Mouse (Mus musculus) limb, embryonic 14.5 days (tissue): Measurements from ENCODE around the gene Aurka. TPM values are rescaled to one million over a fixed set of nuclear protein-coding genes. Genes with fewer than 3 reads are reported as not detected.
A peak's percentile ranks its signal among the peaks of the same experiment; 100 is the strongest.

Experiments
- ATAC-seq: fragments of 200-750 bp; cut with Nextera tagmentation; 2 replicates; pipeline ENCODE4 v1.8.0; 2017; ENCODE audit warnings: low read depth, moderate number of reproducible peaks, moderate TSS enrichment; ENCODE audit not compliant: low FRiP score
- DNase-seq: peaks from one replicate; pipeline ENCODE4 v3.0.0-alpha.2; 2015; ENCODE audit warnings: low spot score
- H3K27ac ChIP-seq: fragments of 300-500 bp; sonication (generic); replicated peaks from 2 replicates; pipeline ENCODE4 v1.5.1; 2014; ENCODE audit warnings: low read depth, mild to moderate bottlenecking, low read length, moderate library complexity, mixed read lengths
- H3K27me3 ChIP-seq: fragments of 300-500 bp; sonication (generic); 2 replicates; pipeline ENCODE4 v1.6.1; 2014; ENCODE audit warnings: low read length, mixed read lengths; ENCODE audit not compliant: control insufficient read depth, insufficient read depth
- H3K36me3 ChIP-seq: fragments of 300-500 bp; sonication (generic); 2 replicates; pipeline ENCODE4 v1.6.1; 2014; ENCODE audit warnings: mild to moderate bottlenecking, low read length, moderate library complexity, mixed read lengths; ENCODE audit not compliant: control insufficient read depth, insufficient read depth
- H3K4me1 ChIP-seq: fragments of 300-500 bp; sonication (generic); 2 replicates; pipeline ENCODE4 v1.6.1; 2014; ENCODE audit warnings: antibody characterized with exemption, low read length, mixed read lengths; ENCODE audit not compliant: control insufficient read depth, insufficient read depth
- H3K4me2 ChIP-seq: fragments of 300-500 bp; sonication (generic); replicated peaks from 2 replicates; pipeline ENCODE4 v1.6.1; 2014; ENCODE audit warnings: low read depth, mild to moderate bottlenecking, low read length, moderate library complexity; ENCODE audit not compliant: severe bottlenecking
- H3K4me3 ChIP-seq: fragments of 300-500 bp; sonication (generic); replicated peaks from 2 replicates; pipeline ENCODE4 v1.5.1; 2014; ENCODE audit warnings: low read length
- H3K9ac ChIP-seq: fragments of 300-500 bp; sonication (generic); 2 replicates; pipeline ENCODE4 v1.6.1; 2014; ENCODE audit warnings: mild to moderate bottlenecking, low read depth, low read length, moderate library complexity; ENCODE audit not compliant: severe bottlenecking
- H3K9me3 ChIP-seq: fragments of 300-500 bp; sonication (generic); 2 replicates; pipeline ENCODE4 v1.6.1; 2016; ENCODE audit warnings: low read length; ENCODE audit not compliant: control insufficient read depth
- POLR2A ChIP-seq: fragments of 200-500 bp; IDR thresholded peaks from 2 replicates; pipeline ENCODE4 v1.8.0; 2012; ENCODE audit warnings: inconsistent platforms, mild to moderate bottlenecking, moderate library complexity, borderline replicate concordance; ENCODE audit not compliant: insufficient read depth, insufficient read length; ENCODE audit errors: extremely low read depth
- WGBS: fragments of 180-500 bp; shearing (Covaris S2); extraction: QIAGEN DNeasy Blood & Tissue Kit; methylation state at CpG from one replicate; pipeline ENCODE4 v1.1.7; 2014; 5-methylcytosine and 5-hydroxymethylcytosine counted together
- polyA plus RNA-seq, 2 experiments: library from polyadenylated mRNA; depleted of rRNA in 1 of 2; stranded (reverse) in 1 of 2; unstranded in 1 of 2; fragments of >200 nt; fragmentation: Nextera tagmentation in 1 of 2; extraction: Ambion mirVana in 1 of 2; gene quantifications; 2 replicates each; pipeline versions ENCODE4 v1.2.1 to v1.2.3; 2012 to 2014

Aurka gene
- polyA plus RNA-seq (2012; rRNA removed) = 49.8 and 58.7 TPM in 2 replicates
- 85.3 and 98.9 TPM in 2 replicates for polyA plus RNA-seq (2014; fragmentation: Nextera tagmentation; extraction: Ambion mirVana)

- Histone ChIP-seq H3K4me3 (peak within 1 kb of the TSS; percentile 78), H3K9ac (peak within 1 kb of the TSS; percentile 86), H3K27ac (peak within 1 kb of the TSS; percentile 79), H3K27me3 (no peaks in the 10 kb centered on the region), H3K4me1 (peaks cover 25% of the 10 kb centered on the region), H3K9me3 (no peaks in the 10 kb centered on the region), H3K36me3 (peaks cover 50% of the 10 kb centered on the region), H3K4me2 (peak within 1 kb of the TSS; percentile 79)
- TF ChIP-seq POLR2A = peak; percentile 81; the same call in 1 of the 2 replicates
- under 1% methylated on average over 66 of the region's 66 CpGs for WGBS
- ATAC-seq (peak; percentile 99), DNase-seq (peak; percentile 97)
These were observed at the start of gene Aurka, which contains the start of gene Cstf1 for GRCm38 (mm10) chr2:172370411-172371223. Gene Aurka, minus strand, starts transcription at chr2:172370535. Gene Cstf1, plus strand, starts transcription at chr2:172370681.

DNA sequence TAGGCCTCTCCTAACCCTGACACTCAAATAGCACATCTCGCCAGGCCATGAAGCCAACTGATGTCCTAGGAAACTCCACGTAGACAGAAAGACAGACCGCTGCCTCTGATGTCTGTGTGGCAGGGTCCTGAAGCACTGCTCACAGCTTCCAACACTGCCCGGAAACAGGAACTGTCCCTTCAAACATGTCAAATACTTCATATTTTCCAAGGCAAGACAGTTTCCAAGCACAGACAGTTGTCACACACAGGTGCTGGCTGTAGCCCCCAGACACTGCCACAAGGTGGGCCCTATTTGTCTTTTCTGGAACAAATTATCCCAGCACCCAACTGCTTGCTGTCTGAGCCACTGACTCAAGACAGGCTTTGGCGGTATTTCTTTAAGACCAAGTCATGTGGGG lies 47.9 kb upstream of the Aurka start:
- Histone ChIP-seq H3K36me3 (no peaks in the 10 kb centered on the region), H3K4me3 (no peak overlapping the region), H3K27me3 (no peaks in the 10 kb centered on the region), H3K4me2 (no peak overlapping the region), H3K9me3 (no peaks in the 10 kb centered on the region), H3K9ac (no peak overlapping the region), H3K27ac (no peak overlapping the region), H3K4me1 (no peaks in the 10 kb centered on the region)
- TF ChIP-seq POLR2A = no peak
- ATAC-seq = no peak
- no peak for DNase-seq
- WGBS = 91% methylated on average over 5 of the region's 5 CpGs

GRCm38 (mm10) chr2:172416876-172417275 lies 46.5 kb upstream of the Aurka start:
- no peak overlapping the region for H3K4me2 ChIP-seq
- H3K9me3 ChIP-seq = no peaks in the 10 kb centered on the region
- no peaks in the 10 kb centered on the region for H3K4me1 ChIP-seq
- DNase-seq (no peak), ATAC-seq (no peak)
- no peak overlapping the region for H3K27ac ChIP-seq
- no peak for TF ChIP-seq POLR2A
- no peaks in the 10 kb centered on the region for H3K27me3 ChIP-seq
- 84% methylated on average over 5 of the region's 5 CpGs for WGBS
- H3K9ac ChIP-seq = no peak overlapping the region
- no peaks in the 10 kb centered on the region for H3K36me3 ChIP-seq
- H3K4me3 ChIP-seq = no peak overlapping the region

DNA sequence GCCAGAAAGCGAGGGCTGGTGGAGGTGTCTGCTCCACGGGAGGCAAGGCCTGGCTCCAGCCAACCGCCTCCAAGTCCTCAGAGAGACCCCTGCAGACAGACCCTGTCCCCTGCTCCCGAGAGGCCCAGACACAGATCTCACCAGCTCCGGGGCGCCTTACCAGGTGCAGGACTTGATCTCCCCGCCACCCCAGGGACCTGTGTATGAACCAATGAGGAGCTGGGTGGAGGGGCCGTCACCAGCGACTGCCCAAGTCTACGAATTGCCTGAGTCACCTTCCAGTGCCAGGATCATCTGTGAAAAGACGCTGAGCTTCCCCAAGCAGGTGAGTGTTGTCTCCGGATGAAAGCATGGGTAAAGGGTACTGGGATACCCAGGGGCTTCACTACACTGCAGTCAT lies 45.9 kb upstream of the Aurka start:
- DNase-seq (no peak), ATAC-seq (no peak)
- no peak overlapping the region for H3K9ac ChIP-seq
- H3K9me3 ChIP-seq = no peaks in the 10 kb centered on the region
- H3K27me3 ChIP-seq = no peaks in the 10 kb centered on the region
- H3K4me2 ChIP-seq = no peak overlapping the region
- H3K4me1 ChIP-seq = no peaks in the 10 kb centered on the region
- no peak overlapping the region for H3K4me3 ChIP-seq
- no peak for TF ChIP-seq POLR2A
- H3K36me3 ChIP-seq = no peaks in the 10 kb centered on the region
- no peak overlapping the region for H3K27ac ChIP-seq
- WGBS = 70% methylated on average over 12 of the region's 12 CpGs

DNA sequence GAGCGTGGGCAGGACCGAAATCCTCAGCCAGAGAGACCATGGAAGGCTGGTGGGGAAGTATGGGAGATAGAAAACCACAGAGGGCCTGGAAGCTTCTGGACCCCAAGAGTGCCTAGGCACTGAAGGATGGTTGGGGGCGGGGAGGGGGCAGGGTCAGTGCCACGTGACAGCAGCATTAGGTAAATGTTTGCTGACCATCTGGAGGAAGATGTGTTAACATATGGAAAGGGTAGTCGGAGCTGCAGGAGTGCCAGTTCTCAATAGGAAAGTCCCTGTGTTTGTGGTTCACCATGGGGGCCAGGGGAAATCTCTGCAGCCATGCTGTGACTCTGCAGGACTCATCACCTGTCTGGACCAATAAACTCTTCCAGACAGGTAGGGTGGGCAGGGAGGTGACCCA lies 43.6 kb upstream of the Aurka start:
- no peaks in the 10 kb centered on the region for H3K4me1 ChIP-seq
- H3K27ac ChIP-seq = no peak overlapping the region
- H3K36me3 ChIP-seq = no peaks in the 10 kb centered on the region
- H3K9me3 ChIP-seq = no peaks in the 10 kb centered on the region
- DNase-seq (no peak), ATAC-seq (no peak)
- H3K4me2 ChIP-seq = no peak overlapping the region
- TF ChIP-seq POLR2A = no peak
- no peaks in the 10 kb centered on the region for H3K27me3 ChIP-seq
- H3K9ac ChIP-seq = no peak overlapping the region
- WGBS = 56% methylated on average over 5 of the region's 5 CpGs
- H3K4me3 ChIP-seq = no peak overlapping the region
